Mouse (Mus musculus): ENCODE data around the gene Krcc1. TPM values are rescaled to one million over a fixed set of nuclear protein-coding genes. Genes with fewer than 3 reads are reported as not detected.

The Krcc1 gene
- polyA plus RNA-seq, 1 experiment from 2014 or later = 41.6 TPM

DNA sequence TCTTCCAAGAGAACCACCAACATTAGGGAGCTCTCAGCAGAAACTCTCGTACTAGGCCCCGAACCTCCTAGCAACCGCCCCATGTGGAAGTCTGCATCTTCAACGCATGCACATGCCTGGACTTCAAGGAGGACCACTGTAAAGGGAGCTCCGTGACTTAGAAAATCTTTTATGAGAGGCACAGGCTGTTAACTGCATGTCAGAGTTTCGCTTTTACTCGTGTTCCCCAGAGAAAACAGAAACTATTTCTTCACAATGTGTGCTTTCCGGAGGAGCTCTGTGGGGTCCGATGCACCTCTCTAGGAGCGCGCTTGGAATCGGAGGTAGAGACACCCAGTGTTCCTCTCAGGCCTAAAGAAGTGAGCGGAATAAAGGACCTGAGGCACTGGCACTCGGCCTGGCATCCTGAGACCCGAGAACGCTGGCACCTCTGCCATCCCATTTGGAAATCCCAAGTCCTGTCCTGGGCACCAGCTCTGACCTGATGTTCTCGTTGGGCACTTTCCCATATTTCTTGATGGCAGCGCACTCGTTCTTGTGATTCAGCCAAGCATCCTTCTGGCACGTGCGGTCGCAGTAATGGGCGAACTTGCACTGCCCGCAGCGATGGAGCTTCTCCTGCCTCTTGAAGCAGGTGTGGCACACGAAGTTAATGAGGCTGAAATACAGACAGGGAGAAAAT is 32.3 kb upstream of the Krcc1 start:
- Histone ChIP-seq H3K9me3 (ENCODE audit: control insufficient read depth, low read length) (no peaks in the 10 kb centered on the region), H3K9ac (ENCODE audit: low read length) (no peak overlapping the region), H3K27ac (replicated peaks; ENCODE audit: low read depth, low read length) (no peak overlapping the region), H3K4me1 (ENCODE audit: control insufficient read depth, insufficient read depth, low read length) (no peaks in the 10 kb centered on the region), H3K36me3 (ENCODE audit: control insufficient read depth, insufficient read depth, low read length) (no peaks in the 10 kb centered on the region), H3K27me3 (ENCODE audit: control insufficient read depth, insufficient read depth, low read length) (no peaks in the 10 kb centered on the region), H3K4me3 (ENCODE audit: low read depth, low read length) (no peak overlapping the region), H3K4me2 (ENCODE audit: low read depth, severe bottlenecking) (no peak overlapping the region)
- ATAC-seq (ENCODE audit: insufficient number of reproducible peaks, low FRiP score, low TSS enrichment, low read depth) = no peak
- DNase-seq (ENCODE audit: low spot score) = no peak
- WGBS = 88% methylated on average over 26 of the region's 26 CpGs

GRCm38 (mm10) chr6:71240831-71241230 is 30.6 kb upstream of the Krcc1 start:
- no peak for ATAC-seq (ENCODE audit: insufficient number of reproducible peaks, low FRiP score, low TSS enrichment, low read depth)
- Histone ChIP-seq H3K27ac (replicated peaks; ENCODE audit: low read depth, low read length) (no peak overlapping the region), H3K4me1 (ENCODE audit: control insufficient read depth, insufficient read depth, low read length) (no peaks in the 10 kb centered on the region), H3K27me3 (ENCODE audit: control insufficient read depth, insufficient read depth, low read length) (no peaks in the 10 kb centered on the region), H3K4me2 (ENCODE audit: low read depth, severe bottlenecking) (no peak overlapping the region), H3K9ac (ENCODE audit: low read length) (no peak overlapping the region), H3K4me3 (ENCODE audit: low read depth, low read length) (no peak overlapping the region), H3K9me3 (ENCODE audit: control insufficient read depth, low read length) (no peaks in the 10 kb centered on the region), H3K36me3 (ENCODE audit: control insufficient read depth, insufficient read depth, low read length) (no peaks in the 10 kb centered on the region)
- DNase-seq (ENCODE audit: low spot score) = no peak
- WGBS = 49% methylated on average over 7 of the region's 7 CpGs

- H3K4me1 ChIP-seq (ENCODE audit: control insufficient read depth, insufficient read depth, low read length) = no peaks in the 10 kb centered on the region
- H3K4me2 ChIP-seq (ENCODE audit: low read depth, severe bottlenecking) = no peak overlapping the region
- no peak for DNase-seq (ENCODE audit: low spot score)
- H3K9me3 ChIP-seq (ENCODE audit: control insufficient read depth, low read length) = no peaks in the 10 kb centered on the region
- 87% methylated on average over 1 of the region's 1 CpGs for WGBS
- no peak overlapping the region for H3K4me3 ChIP-seq (ENCODE audit: low read depth, low read length)
- no peak overlapping the region for H3K27ac ChIP-seq (replicated peaks; ENCODE audit: low read depth, low read length)
- no peaks in the 10 kb centered on the region for H3K27me3 ChIP-seq (ENCODE audit: control insufficient read depth, insufficient read depth, low read length)
- no peak for ATAC-seq (ENCODE audit: insufficient number of reproducible peaks, low FRiP score, low TSS enrichment, low read depth)
- H3K9ac ChIP-seq (ENCODE audit: low read length) = no peak overlapping the region
- no peaks in the 10 kb centered on the region for H3K36me3 ChIP-seq (ENCODE audit: control insufficient read depth, insufficient read depth, low read length)
These were observed 28.7 kb upstream of the Krcc1 start for GRCm38 (mm10) chr6:71242811-71243210.

DNA sequence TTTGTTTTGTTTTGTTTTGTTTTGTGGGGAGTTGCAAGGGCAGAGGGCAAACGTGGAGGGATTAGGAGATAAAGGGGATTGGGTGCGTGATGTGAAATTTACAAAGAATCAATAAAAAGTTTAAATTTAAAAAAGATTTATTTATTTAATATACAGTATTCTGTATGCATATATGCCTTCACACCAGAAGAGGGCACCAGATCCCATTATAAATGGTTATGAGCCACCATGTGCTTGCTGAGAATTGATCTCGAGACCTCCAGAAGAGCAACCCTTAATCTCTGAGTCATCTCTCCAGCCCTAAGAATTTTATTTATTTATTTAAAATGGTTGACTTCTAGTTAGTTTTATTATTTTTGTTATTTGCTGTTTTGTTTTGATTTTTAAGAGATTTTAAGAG is 28.2 kb upstream of the Krcc1 start:
- no peaks in the 10 kb centered on the region for H3K36me3 ChIP-seq (ENCODE audit: control insufficient read depth, insufficient read depth, low read length)
- ATAC-seq (ENCODE audit: insufficient number of reproducible peaks, low FRiP score, low TSS enrichment, low read depth) = no peak
- 82% methylated on average over 3 of the region's 3 CpGs for WGBS
- no peaks in the 10 kb centered on the region for H3K4me1 ChIP-seq (ENCODE audit: control insufficient read depth, insufficient read depth, low read length)
- H3K27ac ChIP-seq (replicated peaks; ENCODE audit: low read depth, low read length) = no peak overlapping the region
- no peaks in the 10 kb centered on the region for H3K9me3 ChIP-seq (ENCODE audit: control insufficient read depth, low read length)
- H3K9ac ChIP-seq (ENCODE audit: low read length) = no peak overlapping the region
- H3K4me3 ChIP-seq (ENCODE audit: low read depth, low read length) = no peak overlapping the region
- H3K27me3 ChIP-seq (ENCODE audit: control insufficient read depth, insufficient read depth, low read length) = no peaks in the 10 kb centered on the region
- H3K4me2 ChIP-seq (ENCODE audit: low read depth, severe bottlenecking) = no peak overlapping the region
- DNase-seq (ENCODE audit: low spot score) = no peak

GRCm38 (mm10) chr6:71248420-71248819 is 23.1 kb upstream of the Krcc1 start:
- H3K27ac ChIP-seq (replicated peaks; ENCODE audit: low read depth, low read length) = no peak overlapping the region
- no peak overlapping the region for H3K4me2 ChIP-seq (ENCODE audit: low read depth, severe bottlenecking)
- 93% methylated on average over 1 of the region's 1 CpGs for WGBS
- DNase-seq (ENCODE audit: low spot score) (no peak), ATAC-seq (ENCODE audit: insufficient number of reproducible peaks, low FRiP score, low TSS enrichment, low read depth) (no peak)
- no peaks in the 10 kb centered on the region for H3K27me3 ChIP-seq (ENCODE audit: control insufficient read depth, insufficient read depth, low read length)
- no peaks in the 10 kb centered on the region for H3K36me3 ChIP-seq (ENCODE audit: control insufficient read depth, insufficient read depth, low read length)
- H3K4me3 ChIP-seq (ENCODE audit: low read depth, low read length) = no peak overlapping the region
- H3K9me3 ChIP-seq (ENCODE audit: control insufficient read depth, low read length) = no peaks in the 10 kb centered on the region
- H3K9ac ChIP-seq (ENCODE audit: low read length) = no peak overlapping the region
- H3K4me1 ChIP-seq (ENCODE audit: control insufficient read depth, insufficient read depth, low read length) = no peaks in the 10 kb centered on the region

GRCm38 (mm10) chr6:71249615-71250014 is 21.9 kb upstream of the Krcc1 start:
- DNase-seq (ENCODE audit: low spot score) (no peak), ATAC-seq (ENCODE audit: insufficient number of reproducible peaks, low FRiP score, low TSS enrichment, low read depth) (no peak)
- Histone ChIP-seq H3K36me3 (ENCODE audit: control insufficient read depth, insufficient read depth, low read length) (no peaks in the 10 kb centered on the region), H3K4me1 (ENCODE audit: control insufficient read depth, insufficient read depth, low read length) (no peaks in the 10 kb centered on the region), H3K27me3 (ENCODE audit: control insufficient read depth, insufficient read depth, low read length) (no peaks in the 10 kb centered on the region), H3K4me3 (ENCODE audit: low read depth, low read length) (no peak overlapping the region), H3K9ac (ENCODE audit: low read length) (no peak overlapping the region), H3K9me3 (ENCODE audit: control insufficient read depth, low read length) (no peaks in the 10 kb centered on the region), H3K27ac (replicated peaks; ENCODE audit: low read depth, low read length) (no peak overlapping the region), H3K4me2 (ENCODE audit: low read depth, severe bottlenecking) (no peak overlapping the region)
- 80% methylated on average over 3 of the region's 3 CpGs for WGBS

DNA sequence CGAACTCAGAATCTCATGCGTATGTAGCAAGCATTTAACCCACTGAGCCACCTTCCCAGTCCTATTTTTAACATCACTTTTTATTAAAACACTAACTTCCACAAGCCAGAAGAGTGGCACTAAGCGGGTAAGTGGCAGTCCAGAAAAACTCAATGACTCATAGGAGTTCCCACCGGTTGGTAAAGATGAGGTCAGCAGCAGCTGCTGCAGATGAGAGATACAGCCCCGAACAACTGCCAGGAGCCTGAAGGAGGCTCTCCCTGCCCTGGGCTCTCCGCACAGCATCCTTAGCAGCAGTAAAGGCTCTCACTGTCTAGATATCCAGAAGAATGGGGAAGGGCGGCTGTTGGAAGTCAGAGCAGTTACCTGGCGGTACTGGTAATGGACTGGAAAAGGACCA is 20.5 kb upstream of the Krcc1 start:
- no peaks in the 10 kb centered on the region for H3K36me3 ChIP-seq (ENCODE audit: control insufficient read depth, insufficient read depth, low read length)
- no peaks in the 10 kb centered on the region for H3K27me3 ChIP-seq (ENCODE audit: control insufficient read depth, insufficient read depth, low read length)
- no peaks in the 10 kb centered on the region for H3K9me3 ChIP-seq (ENCODE audit: control insufficient read depth, low read length)
- H3K9ac ChIP-seq (ENCODE audit: low read length) = no peak overlapping the region
- H3K27ac ChIP-seq (replicated peaks; ENCODE audit: low read depth, low read length) = no peak overlapping the region
- no peak overlapping the region for H3K4me2 ChIP-seq (ENCODE audit: low read depth, severe bottlenecking)
- ATAC-seq (ENCODE audit: insufficient number of reproducible peaks, low FRiP score, low TSS enrichment, low read depth) (no peak), DNase-seq (ENCODE audit: low spot score) (no peak)
- no peaks in the 10 kb centered on the region for H3K4me1 ChIP-seq (ENCODE audit: control insufficient read depth, insufficient read depth, low read length)
- WGBS = 83% methylated on average over 8 of the region's 8 CpGs
- H3K4me3 ChIP-seq (ENCODE audit: low read depth, low read length) = no peak overlapping the region

- Histone ChIP-seq H3K4me3 (ENCODE audit: low read depth, low read length) (no peak overlapping the region), H3K4me2 (ENCODE audit: low read depth, severe bottlenecking) (no peak overlapping the region), H3K4me1 (ENCODE audit: control insufficient read depth, insufficient read depth, low read length) (no peaks in the 10 kb centered on the region), H3K36me3 (ENCODE audit: control insufficient read depth, insufficient read depth, low read length) (no peaks in the 10 kb centered on the region), H3K27ac (replicated peaks; ENCODE audit: low read depth, low read length) (no peak overlapping the region), H3K27me3 (ENCODE audit: control insufficient read depth, insufficient read depth, low read length) (no peaks in the 10 kb centered on the region), H3K9me3 (ENCODE audit: control insufficient read depth, low read length) (no peaks in the 10 kb centered on the region), H3K9ac (ENCODE audit: low read length) (no peak overlapping the region)
- 95% methylated on average over 6 of the region's 6 CpGs for WGBS
- DNase-seq (ENCODE audit: low spot score) = no peak
- ATAC-seq (ENCODE audit: insufficient number of reproducible peaks, low FRiP score, low TSS enrichment, low read depth) = no peak
These were observed 17.0 kb upstream of the Krcc1 start for GRCm38 (mm10) chr6:71254456-71254855.

DNA sequence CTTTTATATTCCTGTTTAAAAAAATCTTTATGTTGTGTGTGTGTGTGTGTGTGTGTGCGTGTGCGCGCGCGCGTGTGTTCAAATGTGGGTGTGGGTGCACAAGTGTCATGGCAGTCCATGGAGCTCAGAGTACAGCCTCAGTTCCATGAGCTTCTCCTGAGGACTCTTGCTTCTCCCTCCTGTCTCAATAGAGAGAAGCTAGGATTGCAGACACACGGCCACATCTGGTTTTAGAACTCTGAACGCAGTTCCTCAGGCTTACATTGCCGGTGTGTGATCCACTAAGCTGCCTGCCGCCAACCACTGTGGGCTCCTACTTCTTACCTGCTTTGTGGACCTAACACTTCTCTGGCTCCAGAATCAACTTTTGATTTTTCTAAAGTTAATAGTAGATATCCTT is 15.3 kb upstream of the Krcc1 start:
- H3K9ac ChIP-seq (ENCODE audit: low read length) = no peak overlapping the region
- no peak overlapping the region for H3K4me2 ChIP-seq (ENCODE audit: low read depth, severe bottlenecking)
- H3K4me3 ChIP-seq (ENCODE audit: low read depth, low read length) = no peak overlapping the region
- H3K9me3 ChIP-seq (ENCODE audit: control insufficient read depth, low read length) = no peaks in the 10 kb centered on the region
- H3K36me3 ChIP-seq (ENCODE audit: control insufficient read depth, insufficient read depth, low read length) = no peaks in the 10 kb centered on the region
- DNase-seq (ENCODE audit: low spot score) (no peak), ATAC-seq (ENCODE audit: insufficient number of reproducible peaks, low FRiP score, low TSS enrichment, low read depth) (no peak)
- no peaks in the 10 kb centered on the region for H3K27me3 ChIP-seq (ENCODE audit: control insufficient read depth, insufficient read depth, low read length)
- no peak overlapping the region for H3K27ac ChIP-seq (replicated peaks; ENCODE audit: low read depth, low read length)
- H3K4me1 ChIP-seq (ENCODE audit: control insufficient read depth, insufficient read depth, low read length) = no peaks in the 10 kb centered on the region
- 90% methylated on average over 10 of the region's 10 CpGs for WGBS

Measured in limb, embryonic 11.5 days (tissue).